Mouse (Mus musculus) lung, postnatal 0 days (tissue): ENCODE results near the gene Cd4.

ENCODE experiments used
- CTCF ChIP-seq: IDR thresholded peaks from 2 replicates; pipeline ENCODE4 v1.5.1; 2016; ENCODE audit warnings: antibody characterized with exemption, mild to moderate bottlenecking
- EP300 ChIP-seq: IDR thresholded peaks from 2 replicates; pipeline ENCODE4 v1.6.1; 2016; ENCODE audit warnings: antibody characterized with exemption, mild to moderate bottlenecking, control low read depth

DNA sequence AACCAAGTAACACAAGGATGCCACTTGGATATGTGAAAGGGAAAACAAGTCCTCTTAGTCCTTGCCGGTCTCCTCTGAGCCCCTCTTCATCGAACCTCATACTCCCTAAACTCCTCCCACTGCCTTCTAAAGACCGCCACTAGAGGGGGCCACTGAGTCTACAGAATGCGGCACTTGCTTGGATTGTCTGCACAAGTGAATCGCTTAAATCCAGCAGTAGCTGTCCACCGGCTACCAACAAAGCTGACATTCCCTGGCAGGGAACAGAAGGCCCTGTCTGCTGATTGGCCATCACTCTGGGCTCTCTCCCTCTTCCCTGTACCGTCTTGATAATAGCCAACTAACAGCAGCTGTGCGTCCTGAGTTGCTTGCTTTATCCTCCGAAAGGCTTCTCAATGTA lies 40.7 kb downstream of the Cd4 start:
- TF ChIP-seq CTCF (peak; percentile 96), EP300 (no peak)
